Mouse (Mus musculus) CH12.LX (cell line): ENCODE data around the gene Hacd4. TPM values are rescaled to one million over a fixed set of nuclear protein-coding genes. Genes with fewer than 3 reads are reported as not detected.

Experiments used
- DNase-seq: peaks from one replicate; pipeline ENCODE4 v3.0.0-alpha.2; 2013; ENCODE audit errors: extremely low read depth
- H3K27ac ChIP-seq: 2 replicates; pipeline ENCODE4 v1.5.1; 2012; ENCODE audit warnings: low read depth, mild to moderate bottlenecking, control low read depth, moderate library complexity; ENCODE audit not compliant: insufficient read depth
- H3K27me3 ChIP-seq: replicated peaks from 2 replicates; pipeline ENCODE3; 2012; ENCODE audit warnings: inconsistent platforms
- H3K36me3 ChIP-seq, 2 experiments: replicated peaks in 1 of 2; 2 replicates each; pipeline versions ENCODE3 to v1.6.1; 2012; ENCODE audit warnings: inconsistent platforms in 1 of 2, low read length in 1 of 2, mild to moderate bottlenecking in 1 of 2, mixed read lengths in 1 of 2, moderate library complexity in 1 of 2; ENCODE audit not compliant: control insufficient read depth in 1 of 2, insufficient read depth in 1 of 2
- H3K4me1 ChIP-seq, 2 experiments: 2 replicates each; pipeline ENCODE4 v1.6.1; 2012; ENCODE audit warnings: inconsistent platforms in 1 of 2, moderate library complexity in 1 of 2; ENCODE audit not compliant: insufficient read depth in 2 of 2, control insufficient read depth in 1 of 2
- H3K4me2 ChIP-seq: 2 replicates; pipeline ENCODE4 v1.6.1; 2012; ENCODE audit warnings: low read depth, mild to moderate bottlenecking, control low read depth; ENCODE audit not compliant: poor library complexity, insufficient read depth, severe bottlenecking
- H3K4me3 ChIP-seq, 3 experiments: fragments of 150-350 bp in 1 of 3; sonication (generic) in 1 of 3; replicated peaks in 1 of 3; 2 replicates each; pipeline versions ENCODE3 to v1.5.1; 2011 to 2012; ENCODE audit warnings: low read depth in 2 of 3, low read length in 2 of 3, mild to moderate bottlenecking in 2 of 3, moderate library complexity in 2 of 3, control low read depth in 1 of 3, improper control_type of control experiment in 1 of 3, inconsistent platforms in 1 of 3, mixed read lengths in 1 of 3; ENCODE audit not compliant: poor library complexity in 1 of 3
- H3K79me2 ChIP-seq: replicated peaks from 2 replicates; pipeline ENCODE4 v1.6.1; 2012; ENCODE audit warnings: mild to moderate bottlenecking, moderate library complexity; ENCODE audit not compliant: control insufficient read depth, poor library complexity, insufficient read depth, severe bottlenecking; ENCODE audit errors: extremely low read depth
- H3K9ac ChIP-seq: 2 replicates; pipeline ENCODE4 v1.6.1; 2012; ENCODE audit warnings: low read depth, mild to moderate bottlenecking, control low read depth, moderate library complexity; ENCODE audit not compliant: insufficient read depth
- H3K9me3 ChIP-seq: replicated peaks from 2 replicates; pipeline ENCODE3; 2012; ENCODE audit warnings: low read length, inconsistent platforms, mixed read lengths
- BHLHE40 ChIP-seq: IDR thresholded peaks from 2 replicates; pipeline ENCODE4 v1.6.1; 2011; ENCODE audit warnings: mild to moderate bottlenecking, low read depth, low read length, improper control_type of control experiment
- JUN ChIP-seq: IDR thresholded peaks from 2 replicates; pipeline ENCODE4 v1.6.1; 2011; ENCODE audit warnings: low read depth, mild to moderate bottlenecking, low read length, improper control_type of control experiment, moderate library complexity; ENCODE audit not compliant: insufficient read depth
- JUND ChIP-seq: conservative IDR thresholded peaks from 2 replicates; pipeline ENCODE4 v1.6.1; 2011; ENCODE audit warnings: low read depth, low read length, improper control_type of control experiment
- MXI1 ChIP-seq: IDR thresholded peaks from 2 replicates; pipeline ENCODE4 v1.6.1; 2011; ENCODE audit warnings: mild to moderate bottlenecking, low read depth, low read length, improper control_type of control experiment
- NRF1 ChIP-seq: IDR thresholded peaks from 2 replicates; pipeline ENCODE4 v1.6.1; 2014; ENCODE audit warnings: low read depth, mild to moderate bottlenecking, inconsistent platforms, low read length, improper control_type of control experiment, moderate library complexity
- PAX5 ChIP-seq: IDR thresholded peaks from 2 replicates; pipeline ENCODE4 v1.6.1; 2012; ENCODE audit warnings: low read length, inconsistent platforms, mixed read lengths
- POLR2A ChIP-seq: IDR thresholded peaks from 2 replicates; pipeline ENCODE4 v1.6.1; 2011; ENCODE audit warnings: low read depth, mild to moderate bottlenecking, improper control_type of control experiment, low read length
- POLR2AphosphoS2 ChIP-seq: IDR thresholded peaks from 2 replicates; pipeline ENCODE4 v1.6.1; 2011; ENCODE audit warnings: low read depth, low read length, improper control_type of control experiment
- RAD21 ChIP-seq: IDR thresholded peaks from 2 replicates; pipeline ENCODE4 v1.6.1; 2011; ENCODE audit warnings: low read depth, mild to moderate bottlenecking, low read length, improper control_type of control experiment, moderate library complexity
- SMC3 ChIP-seq: IDR thresholded peaks from 2 replicates; pipeline ENCODE4 v1.6.1; 2011; ENCODE audit warnings: low read depth, low read length, improper control_type of control experiment
- TBP ChIP-seq: conservative IDR thresholded peaks from 2 replicates; pipeline ENCODE4 v1.6.1; 2011; ENCODE audit warnings: low read depth, low read length, improper control_type of control experiment
- UBTF ChIP-seq: IDR thresholded peaks from 2 replicates; pipeline ENCODE4 v1.6.1; 2012; ENCODE audit warnings: low read depth, mild to moderate bottlenecking, inconsistent platforms, low read length, improper control_type of control experiment, moderate library complexity
- ZKSCAN1 ChIP-seq: IDR thresholded peaks from 2 replicates; pipeline ENCODE4 v1.6.1; 2012; ENCODE audit warnings: low read depth, inconsistent platforms, low read length, improper control_type of control experiment, borderline replicate concordance
- ZNF384 ChIP-seq: IDR thresholded peaks from 2 replicates; pipeline ENCODE4 v1.6.1; 2012; ENCODE audit warnings: low read depth, low read length, improper control_type of control experiment, inconsistent platforms
- dilution Hi-C: fragments of 300-500 bp; cut with MboI; formaldehyde crosslinking; loops from 2 replicates; pipeline ENCODE4 v1.14.3; 2020; ENCODE audit warnings: low sequenced_read_pairs; ENCODE audit not compliant: extremely low pct_unique_long_range_greater_than_20kb, extremely low pct_ligation_motif_present
- in situ Hi-C: fragments of 300-500 bp; cut with MboI; formaldehyde crosslinking; loops from 3 replicates; pipeline ENCODE4 v1.14.3; 2019; ENCODE audit warnings: low sequenced_read_pairs, low pct_ligation_motif_present, low pct_unique_long_range_greater_than_20kb, mixed read lengths
- polyA plus RNA-seq: library from polyadenylated mRNA; unstranded; fragments of >175 nt; gene quantifications from 2 replicates; pipeline ENCODE4 v1.2.1, GENCODE M21; 2012; ENCODE audit warnings: low read depth; ENCODE audit not compliant: insufficient read length
- total RNA-seq, 2 experiments: library from RNA; depleted of rRNA; stranded (reverse); fragments of 300-350 nt in 1 of 2; fragments of >200 nt in 1 of 2; gene quantifications; 2 replicates each; pipeline ENCODE4 v1.2.3; 2012 to 2014

Gene Hacd4
- total and polyA plus RNA-seq, 3 experiments: 0.17 TPM; not detected in 2

DNA sequence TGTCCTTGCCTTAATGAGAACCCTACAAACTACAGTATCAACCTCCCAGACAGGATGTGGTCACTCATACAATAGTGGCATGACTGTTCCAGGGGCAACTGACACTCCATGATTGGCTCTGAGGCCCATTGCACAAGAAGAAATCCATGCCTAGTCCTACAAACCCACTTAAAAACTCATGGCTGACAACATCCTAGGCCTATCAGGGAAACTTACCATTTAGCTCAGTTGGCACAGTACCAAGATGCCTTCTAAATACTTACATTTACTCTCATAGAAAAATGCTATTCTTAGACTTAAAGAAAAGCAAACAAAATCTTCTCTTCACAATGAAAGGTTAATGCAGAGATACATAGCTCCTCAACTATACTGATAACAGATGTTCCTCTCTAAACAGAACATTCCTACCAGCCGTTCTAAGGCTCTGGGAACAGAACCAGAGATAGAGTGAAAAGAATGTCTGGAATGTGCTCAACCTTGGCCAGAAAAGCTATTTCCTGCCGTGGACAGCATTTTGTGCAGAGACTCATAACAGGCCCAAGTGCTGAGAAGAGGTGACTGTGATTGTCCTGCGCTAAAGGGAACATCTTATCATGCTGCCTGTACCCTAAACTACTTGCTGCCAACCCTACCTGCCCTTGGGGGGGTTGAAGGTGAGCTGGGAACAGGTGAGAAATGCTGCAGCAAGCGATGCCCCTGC, 37.9 kb upstream of the Hacd4 start:
- Histone ChIP-seq H3K4me2 (no peak overlapping the region), H3K4me1 (peaks cover 0 to 10% of the 10 kb centered on the region in 2 experiments; a peak in 2 of 4 replicates), H3K27ac (no peak overlapping the region), H3K4me3 (no peak overlapping the region), H3K9me3 (no peaks in the 10 kb centered on the region), H3K79me2 (no peaks in the 10 kb centered on the region), H3K36me3 (no peaks in the 10 kb centered on the region), H3K9ac (no peak overlapping the region), H3K27me3 (no peaks in the 10 kb centered on the region)
- DNase-seq: no peak
- in situ Hi-C loops (no loop called here), dilution Hi-C loops (no loop called here)
- TF ChIP-seq PAX5 (no peak), NRF1 (no peak)

DNA sequence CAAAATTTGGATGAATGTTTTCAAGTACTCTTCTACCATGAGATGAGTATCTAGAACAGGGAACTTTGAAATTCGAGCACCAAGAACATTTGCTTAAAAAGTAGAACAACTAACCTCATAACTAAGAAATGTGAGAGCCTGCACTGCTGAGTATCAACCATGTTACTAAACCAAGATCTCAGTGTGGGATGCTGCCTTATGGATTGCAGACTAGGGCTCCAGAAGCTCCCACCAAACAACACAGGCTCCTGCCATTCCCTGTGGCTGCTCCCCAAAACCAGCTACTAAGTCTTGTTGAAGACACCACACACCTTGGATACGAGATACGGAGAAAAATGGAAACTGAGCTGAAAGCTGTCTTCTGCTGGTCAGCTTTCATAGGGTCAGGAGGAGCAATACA, 37.4 kb upstream of the Hacd4 start:
- H3K36me3 ChIP-seq: no peaks in the 10 kb centered on the region
- in situ Hi-C loops (no loop called here), dilution Hi-C loops (no loop called here)
- no peak overlapping the region for H3K4me2 ChIP-seq
- H3K27me3 ChIP-seq: no peaks in the 10 kb centered on the region
- H3K9ac ChIP-seq: no peak overlapping the region
- DNase-seq: no peak
- H3K27ac ChIP-seq: no peak overlapping the region
- no peaks in the 10 kb centered on the region for H3K9me3 ChIP-seq
- H3K4me1 ChIP-seq: peaks cover 0 to 10% of the 10 kb centered on the region in 2 experiments; a peak in 2 of 4 replicates
- no peaks in the 10 kb centered on the region for H3K79me2 ChIP-seq
- no peak overlapping the region for H3K4me3 ChIP-seq
- TF ChIP-seq SMC3: no peak
- TF ChIP-seq ZKSCAN1: no peak
- TF ChIP-seq ZNF384: no peak
- no peak for TF ChIP-seq RAD21

- no peaks in the 10 kb centered on the region for H3K27me3 ChIP-seq
- no peaks in the 10 kb centered on the region for H3K79me2 ChIP-seq
- TF ChIP-seq POLR2A (no peak), TBP (no peak), POLR2AphosphoS2 (no peak), JUN (no peak), UBTF (no peak), ZNF384 (no peak), BHLHE40 (no peak), MXI1 (no peak), JUND (no peak)
- TF ChIP-seq, all 38 proteins: peak for 0
- Histone ChIP-seq H3K4me2 (no peak overlapping the region), H3K9me3 (no peaks in the 10 kb centered on the region), H3K4me3 (no peak overlapping the region), H3K4me1 (no peaks in the 10 kb centered on the region), H3K9ac (no peak overlapping the region), H3K36me3 (no peaks in the 10 kb centered on the region), H3K27ac (no peak overlapping the region)
- in situ Hi-C loops (no loop called here), dilution Hi-C loops (no loop called here)
- DNase-seq: no peak
These were observed 32.8 kb upstream of the Hacd4 start for GRCm38 (mm10) chr4:88471528-88471927.
